Mouse (Mus musculus) intestine, embryonic 14.5 days (tissue): ENCODE measurements at regions not wholly inside any gene's neighbourhood (a gene's known extent, or its start where the extent isn't known, plus 50 kb on each side); places are given as distances from the start of the nearest gene placed in this dataset.
A peak's percentile ranks its signal among the peaks of the same experiment; 100 is the strongest.

ENCODE experiments used
- ATAC-seq: fragments of 200-750 bp; cut with Nextera tagmentation; replicated peaks from 2 replicates; pipeline ENCODE4 v1.8.0; 2017; ENCODE audit warnings: low read depth, moderate number of reproducible peaks, moderate TSS enrichment, moderate library complexity; ENCODE audit not compliant: low FRiP score, low TSS enrichment
- DNase-seq: peaks from one replicate; pipeline ENCODE4 v3.0.0-alpha.2; 2018; ENCODE audit warnings: low spot score
- H3K27ac ChIP-seq: fragments of 300-500 bp; sonication (generic); 2 replicates; pipeline ENCODE4 v1.5.1; 2014; ENCODE audit warnings: low read depth, mild to moderate bottlenecking, control low read depth
- H3K27me3 ChIP-seq: fragments of 300-500 bp; sonication (generic); replicated peaks from 2 replicates; pipeline ENCODE4 v1.6.1; 2014; ENCODE audit warnings: low read length, control low read depth; ENCODE audit not compliant: control insufficient read depth, insufficient read depth
- H3K36me3 ChIP-seq: fragments of 300-500 bp; sonication (generic); 2 replicates; pipeline ENCODE4 v1.6.1; 2014; ENCODE audit warnings: low read length, control low read depth; ENCODE audit not compliant: control insufficient read depth, insufficient read depth
- H3K4me1 ChIP-seq: fragments of 300-500 bp; sonication (generic); replicated peaks from 2 replicates; pipeline ENCODE4 v1.6.1; 2014; ENCODE audit warnings: low read length, control low read depth, mixed read lengths; ENCODE audit not compliant: control insufficient read depth, insufficient read depth
- H3K4me2 ChIP-seq: fragments of 300-500 bp; sonication (generic); 2 replicates; pipeline ENCODE4 v1.6.1; 2014; ENCODE audit warnings: low read length
- H3K4me3 ChIP-seq: fragments of 300-500 bp; sonication (generic); 2 replicates; pipeline ENCODE4 v1.5.1; 2014; ENCODE audit warnings: low read depth, low read length, control low read depth, mixed read lengths
- H3K9ac ChIP-seq: fragments of 300-500 bp; sonication (generic); 2 replicates; pipeline ENCODE4 v1.6.1; 2014; ENCODE audit warnings: mild to moderate bottlenecking, low read length
- H3K9me3 ChIP-seq: fragments of 300-500 bp; sonication (generic); 2 replicates; pipeline ENCODE4 v1.6.1; 2016; ENCODE audit warnings: low read length, control low read depth; ENCODE audit not compliant: control insufficient read depth
- WGBS: fragments of 180-500 bp; shearing (Covaris S2); extraction: QIAGEN DNeasy Blood & Tissue Kit; methylation state at CpG from one replicate; pipeline ENCODE4 v1.1.7; 2014; 5-methylcytosine and 5-hydroxymethylcytosine counted together

DNA sequence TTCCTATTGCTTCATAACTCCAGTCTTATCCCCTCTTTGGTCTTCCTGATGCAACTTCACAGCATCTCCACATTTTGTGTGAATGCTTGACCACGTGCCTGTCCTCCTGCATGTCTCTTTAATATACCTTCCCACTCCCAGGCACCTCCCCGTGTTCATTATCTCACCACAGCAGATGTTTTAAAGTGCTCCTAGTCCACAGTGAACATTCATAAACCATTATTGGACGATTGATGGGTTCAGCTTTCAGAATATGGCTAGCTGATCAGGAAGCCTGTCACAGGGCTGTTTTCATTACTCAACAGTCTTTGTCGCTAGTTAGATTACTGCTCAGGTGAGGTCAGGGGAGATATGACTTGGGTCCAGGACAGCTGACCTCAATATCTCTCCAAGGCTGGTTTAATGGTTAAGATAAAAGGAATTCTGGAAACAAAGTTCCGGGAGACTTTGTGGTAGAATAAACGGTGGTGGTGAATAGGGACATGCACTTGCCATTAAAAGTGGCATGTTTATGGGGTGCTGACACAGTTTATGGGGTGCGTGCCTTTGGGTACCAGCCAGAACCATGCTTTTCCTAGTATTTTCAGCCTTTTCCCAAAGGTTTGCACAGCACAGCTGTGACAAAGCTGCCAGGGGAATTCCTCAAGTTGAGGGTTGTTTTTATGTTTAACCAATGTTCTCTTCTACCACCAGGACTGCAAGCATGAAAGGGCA, 198.5 kb downstream of the Lnpk start:
- H3K4me1 ChIP-seq: no peaks in the 10 kb centered on the region; the same call in 1 of the 2 replicates
- no peaks in the 10 kb centered on the region for H3K36me3 ChIP-seq
- no peaks in the 10 kb centered on the region for H3K9me3 ChIP-seq
- H3K27me3 ChIP-seq: no peaks in the 10 kb centered on the region
- no peak overlapping the region for H3K4me2 ChIP-seq
- DNase-seq (no peak), ATAC-seq (no peak)
- H3K9ac ChIP-seq: no peak overlapping the region
- H3K27ac ChIP-seq: no peak overlapping the region
- H3K4me3 ChIP-seq: no peak overlapping the region
- 48% methylated on average over 7 of the region's 7 CpGs for WGBS

GRCm38 (mm10) chr2:74378709-74379108, 200.5 kb downstream of the Lnpk start:
- no peak overlapping the region for H3K27ac ChIP-seq
- no peak for DNase-seq
- H3K9ac ChIP-seq: no peak overlapping the region
- no peak overlapping the region for H3K4me3 ChIP-seq
- WGBS: 90% methylated on average over 3 of the region's 3 CpGs
- H3K36me3 ChIP-seq: no peaks in the 10 kb centered on the region
- no peak for ATAC-seq
- no peaks in the 10 kb centered on the region for H3K4me1 ChIP-seq
- H3K4me2 ChIP-seq: no peak overlapping the region
- no peaks in the 10 kb centered on the region for H3K9me3 ChIP-seq
- no peaks in the 10 kb centered on the region for H3K27me3 ChIP-seq

GRCm38 (mm10) chr2:74373938-74374337, 205.3 kb downstream of the Lnpk start:
- no peak overlapping the region for H3K9ac ChIP-seq
- no peaks in the 10 kb centered on the region for H3K36me3 ChIP-seq
- no peaks in the 10 kb centered on the region for H3K4me1 ChIP-seq
- no peaks in the 10 kb centered on the region for H3K27me3 ChIP-seq
- WGBS: 81% methylated on average over 1 of the region's 1 CpGs
- DNase-seq (no peak), ATAC-seq (no peak)
- H3K4me3 ChIP-seq: no peak overlapping the region
- H3K9me3 ChIP-seq: no peaks in the 10 kb centered on the region
- H3K27ac ChIP-seq: no peak overlapping the region
- H3K4me2 ChIP-seq: no peak overlapping the region

DNA sequence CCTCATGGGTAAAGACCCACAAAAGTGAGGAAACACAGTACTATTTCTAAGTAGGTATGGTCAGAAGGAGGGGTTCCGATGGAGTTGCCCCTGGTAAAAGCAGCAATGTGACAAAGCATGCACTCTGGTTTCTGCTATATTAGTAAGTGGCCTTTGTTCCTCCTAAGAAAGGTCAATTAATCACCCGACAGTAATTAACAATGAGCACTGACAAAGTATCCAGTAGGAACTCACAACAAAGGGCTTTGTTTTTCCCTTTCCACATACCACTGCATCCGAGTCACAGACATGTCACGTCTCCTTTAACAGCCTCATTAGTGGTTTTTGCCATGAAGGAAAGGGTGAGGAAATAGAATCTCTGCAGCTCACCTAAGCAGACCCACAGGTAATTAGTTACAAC, 206.2 kb downstream of the Lnpk start:
- H3K4me3 ChIP-seq: no peak overlapping the region
- H3K36me3 ChIP-seq: no peaks in the 10 kb centered on the region
- no peaks in the 10 kb centered on the region for H3K4me1 ChIP-seq
- H3K27me3 ChIP-seq: no peaks in the 10 kb centered on the region
- H3K4me2 ChIP-seq: no peak overlapping the region
- no peak overlapping the region for H3K27ac ChIP-seq
- whole genome bisulfite sequencing: 59% methylated on average over 4 of the region's 4 CpGs
- no peaks in the 10 kb centered on the region for H3K9me3 ChIP-seq
- no peak overlapping the region for H3K9ac ChIP-seq
- DNase-seq: no peak
- no peak for ATAC-seq

GRCm38 (mm10) chr2:74363255-74363654, 216.0 kb downstream of the Lnpk start:
- H3K36me3 ChIP-seq: no peaks in the 10 kb centered on the region
- no peak overlapping the region for H3K9ac ChIP-seq
- WGBS: 91% methylated on average over 2 of the region's 2 CpGs
- no peak overlapping the region for H3K27ac ChIP-seq
- no peaks in the 10 kb centered on the region for H3K27me3 ChIP-seq
- no peaks in the 10 kb centered on the region for H3K9me3 ChIP-seq
- no peaks in the 10 kb centered on the region for H3K4me1 ChIP-seq
- no peak overlapping the region for H3K4me3 ChIP-seq
- no peak overlapping the region for H3K4me2 ChIP-seq
- ATAC-seq (no peak), DNase-seq (no peak)

- Histone ChIP-seq H3K9me3 (no peaks in the 10 kb centered on the region), H3K9ac (no peak overlapping the region), H3K4me3 (no peak overlapping the region), H3K4me2 (no peak overlapping the region), H3K27ac (no peak overlapping the region), H3K36me3 (no peaks in the 10 kb centered on the region), H3K27me3 (no peaks in the 10 kb centered on the region), H3K4me1 (no peaks in the 10 kb centered on the region)
- ATAC-seq: no peak
- no peak for DNase-seq
- 78% methylated on average over 8 of the region's 8 CpGs for WGBS
Measured at GRCm38 (mm10) chr2:74354591-74354990, 224.6 kb downstream of the Lnpk start.

DNA sequence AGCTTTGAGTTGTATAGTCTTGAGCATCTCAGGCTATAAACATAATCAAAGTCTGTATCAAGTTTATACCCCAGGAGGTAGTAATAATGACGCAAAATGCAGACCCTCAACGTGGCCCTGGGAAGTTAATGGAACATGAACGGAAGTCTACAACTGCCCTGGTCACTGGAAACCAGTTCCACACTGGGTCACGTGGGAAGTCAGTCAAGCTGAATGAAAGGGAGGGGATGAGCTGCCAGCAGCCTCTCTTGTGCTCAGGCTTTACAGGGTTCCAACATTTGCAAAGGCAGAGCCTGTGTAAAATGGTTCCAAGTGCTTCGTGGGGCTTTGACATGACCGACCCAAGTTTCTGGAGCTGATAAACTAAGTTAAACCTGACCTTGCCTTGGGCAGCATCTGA, 229.4 kb downstream of the Lnpk start:
- H3K4me2 ChIP-seq: no peak overlapping the region
- no peaks in the 10 kb centered on the region for H3K27me3 ChIP-seq
- H3K4me3 ChIP-seq: no peak overlapping the region
- no peak overlapping the region for H3K27ac ChIP-seq
- DNase-seq: no peak
- WGBS: 75% methylated on average over 6 of the region's 6 CpGs
- ATAC-seq: no peak
- H3K9ac ChIP-seq: no peak overlapping the region
- no peaks in the 10 kb centered on the region for H3K36me3 ChIP-seq
- no peaks in the 10 kb centered on the region for H3K9me3 ChIP-seq
- no peaks in the 10 kb centered on the region for H3K4me1 ChIP-seq

GRCm38 (mm10) chr2:74306301-74306700, 272.9 kb downstream of the Lnpk start:
- no peak overlapping the region for H3K27ac ChIP-seq
- no peak overlapping the region for H3K4me3 ChIP-seq
- DNase-seq (no peak), ATAC-seq (no peak)
- H3K9me3 ChIP-seq: no peaks in the 10 kb centered on the region
- no peaks in the 10 kb centered on the region for H3K27me3 ChIP-seq
- WGBS: 84% methylated on average over 9 of the region's 9 CpGs
- H3K4me1 ChIP-seq: no peaks in the 10 kb centered on the region
- no peak overlapping the region for H3K9ac ChIP-seq
- no peak overlapping the region for H3K4me2 ChIP-seq
- no peaks in the 10 kb centered on the region for H3K36me3 ChIP-seq

DNA sequence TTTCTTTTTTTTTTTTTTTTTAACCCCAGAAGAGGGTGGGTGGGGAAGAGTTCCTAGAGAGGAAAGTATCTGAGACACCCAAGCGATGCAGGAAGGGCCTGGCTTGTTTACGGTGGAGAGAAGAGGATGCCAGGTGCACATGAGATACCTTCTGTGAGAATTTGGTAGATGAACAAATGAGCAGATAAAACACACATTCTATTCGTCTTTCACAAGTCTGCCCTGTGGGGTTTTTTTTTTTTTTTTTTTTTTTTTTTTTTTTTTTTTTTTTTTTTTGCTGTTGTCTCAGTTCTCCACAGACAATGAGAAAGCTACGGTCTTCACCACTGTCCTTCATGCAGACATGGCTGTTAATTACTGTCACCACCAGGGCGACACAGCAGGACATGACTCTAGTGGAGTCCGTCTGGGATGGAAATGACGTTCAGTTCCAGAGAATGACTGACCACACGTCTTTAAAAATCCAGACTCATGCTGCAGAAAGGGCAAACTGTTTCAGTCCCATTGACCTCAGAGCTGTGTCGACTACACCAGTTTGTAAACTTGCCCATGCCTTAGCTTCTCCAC, 278.3 kb downstream of the Lnpk start:
- DNase-seq (no peak), ATAC-seq (no peak; the same call in 1 of the 2 replicates)
- Histone ChIP-seq H3K36me3 (no peaks in the 10 kb centered on the region), H3K9me3 (no peaks in the 10 kb centered on the region), H3K4me1 (0 out of 2 replicates have a peak, but pooled peaks cover 3% of the 10 kb centered on the region), H3K4me2 (peak overlapping the region; percentile 65), H3K27me3 (0 out of 2 replicates have a peak, but pooled peaks cover 2% of the 10 kb centered on the region), H3K4me3 (peak overlapping the region; percentile 37; the same call in 1 of the 2 replicates), H3K9ac (no peak overlapping the region), H3K27ac (no peak overlapping the region)
- WGBS: 34% methylated on average over 9 of the region's 9 CpGs
